Mouse (Mus musculus) lung, embryonic 15.5 days (tissue): Measurements from ENCODE around the gene Trim16. TPM values are rescaled to one million over a fixed set of nuclear protein-coding genes. Genes with fewer than 3 reads are reported as not detected.

Source experiments
- ATAC-seq: fragments of 200-750 bp; cut with Nextera tagmentation; 2 replicates; pipeline ENCODE4 v1.8.0; 2017; ENCODE audit warnings: moderate number of reproducible peaks, borderline replicate concordance; ENCODE audit not compliant: low FRiP score, low TSS enrichment; ENCODE audit errors: extremely low read depth
- H3K27ac ChIP-seq: fragments of 300-500 bp; sonication (generic); 2 replicates; pipeline ENCODE4 v1.5.1; 2015; ENCODE audit warnings: moderate library complexity, mild to moderate bottlenecking, inconsistent platforms
- H3K27me3 ChIP-seq: fragments of 300-500 bp; sonication (generic); 2 replicates; pipeline ENCODE4 v1.6.1; 2015; ENCODE audit warnings: inconsistent platforms
- H3K36me3 ChIP-seq: fragments of 300-500 bp; sonication (generic); 2 replicates; pipeline ENCODE4 v1.6.1; 2015; ENCODE audit warnings: inconsistent platforms
- H3K4me1 ChIP-seq: fragments of 300-500 bp; sonication (generic); 2 replicates; pipeline ENCODE4 v1.6.1; 2015; ENCODE audit warnings: inconsistent platforms
- H3K4me2 ChIP-seq: fragments of 300-500 bp; sonication (generic); 2 replicates; pipeline ENCODE4 v1.6.1; 2015; ENCODE audit warnings: inconsistent platforms, mild to moderate bottlenecking, moderate library complexity
- H3K4me3 ChIP-seq: fragments of 300-500 bp; sonication (generic); 2 replicates; pipeline ENCODE4 v1.5.1; 2015; ENCODE audit warnings: mild to moderate bottlenecking, inconsistent platforms
- H3K9ac ChIP-seq: fragments of 300-500 bp; sonication (generic); 2 replicates; pipeline ENCODE4 v1.6.1; 2015; ENCODE audit warnings: inconsistent platforms
- H3K9me3 ChIP-seq: fragments of 300-500 bp; sonication (generic); 2 replicates; pipeline ENCODE4 v1.6.1; 2016; ENCODE audit warnings: inconsistent platforms
- WGBS: fragments of 180-500 bp; shearing (Covaris S2); methylation state at CpG from one replicate; pipeline ENCODE4 v1.1.7; 2015; 5-methylcytosine and 5-hydroxymethylcytosine counted together
- polyA plus RNA-seq: library from polyadenylated mRNA; unstranded; fragments of >200 nt; fragmentation: Nextera tagmentation; extraction: Ambion mirVana; gene quantifications from 2 replicates; pipeline ENCODE4 v1.2.1, GENCODE M21; 2015

Trim16 gene
- polyA plus RNA-seq, 1 experiment from 2014 or later, result 23.6 TPM

- ATAC-seq, result no peak
- H3K27me3 ChIP-seq, result no peaks in the 10 kb centered on the region
- 67% methylated on average over 5 of the region's 5 CpGs for WGBS
Observed at GRCm38 (mm10) chr11:62844562-62844961, 24.5 kb downstream of the Trim16 start.

GRCm38 (mm10) chr11:62845730-62846129 lies 25.7 kb downstream of the Trim16 start:
- H3K9ac ChIP-seq, result no peak overlapping the region
- H3K27ac ChIP-seq, result no peak overlapping the region
- no peaks in the 10 kb centered on the region for H3K9me3 ChIP-seq
- no peaks in the 10 kb centered on the region for H3K27me3 ChIP-seq
- WGBS, result 58% methylated on average over 3 of the region's 3 CpGs
- H3K4me2 ChIP-seq, result no peak overlapping the region
- peaks cover 6% of the 10 kb centered on the region; the same call in 1 of the 2 replicates for H3K36me3 ChIP-seq
- H3K4me3 ChIP-seq, result no peak overlapping the region
- H3K4me1 ChIP-seq, result peaks cover 4% of the 10 kb centered on the region; the same call in 1 of the 2 replicates
- ATAC-seq, result no peak

More at GRCm38 (mm10) chr11:62844562-62844961, 24.5 kb downstream of the Trim16 start:
- no peak overlapping the region for H3K4me2 ChIP-seq
- no peak overlapping the region for H3K4me3 ChIP-seq
- H3K9ac ChIP-seq, result no peak overlapping the region
- peaks cover 14% of the 10 kb centered on the region; the same call in 1 of the 2 replicates for H3K36me3 ChIP-seq
- H3K9me3 ChIP-seq, result no peaks in the 10 kb centered on the region
- peaks cover 4% of the 10 kb centered on the region; the same call in 1 of the 2 replicates for H3K4me1 ChIP-seq
- no peak overlapping the region for H3K27ac ChIP-seq

- Histone ChIP-seq H3K4me3 (peak within 1 kb of the TSS; percentile 22; the same call in 1 of the 2 replicates), H3K9ac (no peak within 1 kb of the TSS), H3K9me3 (no peaks in the 10 kb centered on the region), H3K27me3 (no peaks in the 10 kb centered on the region), H3K27ac (0 out of 2 replicates have a peak within 1 kb of the TSS, but pooled peaks have one; percentile 21), H3K36me3 (0 out of 2 replicates have a peak, but pooled peaks cover 1% of the 10 kb centered on the region), H3K4me1 (peaks cover 4% of the 10 kb centered on the region; the same call in 1 of the 2 replicates), H3K4me2 (peak within 1 kb of the TSS; percentile 46)
- WGBS, result 27% methylated on average over 12 of the region's 12 CpGs
- no peak for ATAC-seq
Observed at GRCm38 (mm10) chr11:62846961-62847654, 27.1 kb downstream of the Trim16 start, which contains the start of gene Fbxw10. Fbxw10 (plus strand) TSS chr11:62847069.

GRCm38 (mm10) chr11:62847655-62848191 lies 27.7 kb downstream of the Trim16 start:
- Histone ChIP-seq H3K4me1 (peaks cover 4% of the 10 kb centered on the region; the same call in 1 of the 2 replicates), H3K27ac (no peak overlapping the region), H3K4me2 (no peak overlapping the region; the same call in 1 of the 2 replicates), H3K27me3 (no peaks in the 10 kb centered on the region), H3K9ac (no peak overlapping the region), H3K4me3 (no peak overlapping the region), H3K9me3 (no peaks in the 10 kb centered on the region), H3K36me3 (no peaks in the 10 kb centered on the region)
- 46% methylated on average over 4 of the region's 4 CpGs for WGBS
- no peak for ATAC-seq

- no peak overlapping the region for H3K27ac ChIP-seq
- no peaks in the 10 kb centered on the region for H3K27me3 ChIP-seq
- no peak for ATAC-seq
- H3K36me3 ChIP-seq, result no peaks in the 10 kb centered on the region
- 50% methylated on average over 2 of the region's 2 CpGs for WGBS
- no peak overlapping the region for H3K4me2 ChIP-seq
- no peak overlapping the region for H3K9ac ChIP-seq
- peaks cover 4% of the 10 kb centered on the region; the same call in 1 of the 2 replicates for H3K4me1 ChIP-seq
- no peaks in the 10 kb centered on the region for H3K9me3 ChIP-seq
- no peak overlapping the region for H3K4me3 ChIP-seq
Observed at GRCm38 (mm10) chr11:62848301-62848700, 28.3 kb downstream of the Trim16 start.

GRCm38 (mm10) chr11:62851199-62851598 lies 31.2 kb downstream of the Trim16 start:
- H3K4me3 ChIP-seq, result no peak overlapping the region
- 73% methylated on average over 1 of the region's 1 CpGs for WGBS
- H3K27ac ChIP-seq, result no peak overlapping the region
- H3K4me2 ChIP-seq, result no peak overlapping the region
- peaks cover 4% of the 10 kb centered on the region; the same call in 1 of the 2 replicates for H3K4me1 ChIP-seq
- no peaks in the 10 kb centered on the region for H3K36me3 ChIP-seq
- H3K9ac ChIP-seq, result no peak overlapping the region
- H3K27me3 ChIP-seq, result no peaks in the 10 kb centered on the region
- H3K9me3 ChIP-seq, result no peaks in the 10 kb centered on the region
- no peak for ATAC-seq

GRCm38 (mm10) chr11:62853334-62853733 lies 33.3 kb downstream of the Trim16 start:
- Histone ChIP-seq H3K4me3 (no peak overlapping the region), H3K9ac (no peak overlapping the region), H3K4me2 (no peak overlapping the region), H3K36me3 (no peaks in the 10 kb centered on the region), H3K9me3 (no peaks in the 10 kb centered on the region), H3K27ac (no peak overlapping the region), H3K27me3 (no peaks in the 10 kb centered on the region), H3K4me1 (no peaks in the 10 kb centered on the region)
- ATAC-seq, result no peak
- 79% methylated on average over 6 of the region's 6 CpGs for WGBS

- Histone ChIP-seq H3K27ac (no peak overlapping the region), H3K9ac (no peak overlapping the region), H3K4me2 (no peak overlapping the region), H3K36me3 (no peaks in the 10 kb centered on the region), H3K9me3 (no peaks in the 10 kb centered on the region), H3K27me3 (no peaks in the 10 kb centered on the region), H3K4me3 (no peak overlapping the region), H3K4me1 (no peaks in the 10 kb centered on the region)
- ATAC-seq, result no peak
- 78% methylated on average over 4 of the region's 4 CpGs for WGBS
Observed at GRCm38 (mm10) chr11:62865562-62865961, 45.5 kb downstream of the Trim16 start.

- no peak overlapping the region for H3K27ac ChIP-seq
- no peak overlapping the region for H3K9ac ChIP-seq
- no peaks in the 10 kb centered on the region for H3K27me3 ChIP-seq
- H3K4me2 ChIP-seq, result no peak overlapping the region
- H3K9me3 ChIP-seq, result no peaks in the 10 kb centered on the region
- H3K4me1 ChIP-seq, result no peaks in the 10 kb centered on the region
- H3K4me3 ChIP-seq, result no peak overlapping the region
- 74% methylated on average over 7 of the region's 7 CpGs for WGBS
- no peaks in the 10 kb centered on the region for H3K36me3 ChIP-seq
- ATAC-seq, result no peak
Observed at GRCm38 (mm10) chr11:62866685-62867084, 46.7 kb downstream of the Trim16 start.

GRCm38 (mm10) chr11:62869201-62869600 lies 49.2 kb downstream of the Trim16 start:
- Histone ChIP-seq H3K4me2 (no peak overlapping the region), H3K27ac (no peak overlapping the region), H3K4me3 (no peak overlapping the region), H3K36me3 (no peaks in the 10 kb centered on the region), H3K9ac (no peak overlapping the region), H3K4me1 (no peaks in the 10 kb centered on the region), H3K9me3 (no peaks in the 10 kb centered on the region), H3K27me3 (no peaks in the 10 kb centered on the region)
- no peak for ATAC-seq
- 72% methylated on average over 5 of the region's 5 CpGs for WGBS

GRCm38 (mm10) chr11:62869715-62870371 lies 49.8 kb downstream of the Trim16 start:
- Histone ChIP-seq H3K4me2 (no peak overlapping the region), H3K4me3 (no peak overlapping the region), H3K27ac (no peak overlapping the region), H3K9ac (no peak overlapping the region), H3K9me3 (no peaks in the 10 kb centered on the region), H3K27me3 (no peaks in the 10 kb centered on the region), H3K4me1 (no peaks in the 10 kb centered on the region), H3K36me3 (no peaks in the 10 kb centered on the region)
- WGBS, result 74% methylated on average over 8 of the region's 8 CpGs
- ATAC-seq, result no peak

- Histone ChIP-seq H3K27ac (no peak overlapping the region), H3K9me3 (no peaks in the 10 kb centered on the region), H3K4me2 (no peak overlapping the region), H3K36me3 (no peaks in the 10 kb centered on the region), H3K9ac (no peak overlapping the region), H3K27me3 (no peaks in the 10 kb centered on the region), H3K4me1 (no peaks in the 10 kb centered on the region), H3K4me3 (no peak overlapping the region)
- 65% methylated on average over 9 of the region's 9 CpGs for WGBS
- ATAC-seq, result no peak
Observed at GRCm38 (mm10) chr11:62873479-62873878, 53.4 kb downstream of the Trim16 start.
